Mouse (Mus musculus): ENCODE results near the gene Tab3.
A peak's percentile ranks its signal among the peaks of the same experiment; 100 is the strongest.

Gene Tab3

GRCm38 (mm10) chrX:85573532-85574181 lies at the start of gene Tab3:
TSS of gene Tab3 (plus strand) at chrX:85574022.
- DNase-seq (ENCODE audit: low spot score), result peak; percentile 94

GRCm38 (mm10) chrX:85525545-85525944 lies 48.3 kb upstream of the Tab3 start:
- DNase-seq (ENCODE audit: low spot score), result no peak

- DNase-seq (ENCODE audit: low spot score), result no peak
Measured at GRCm38 (mm10) chrX:85526263-85527019, 47.4 kb upstream of the Tab3 start.

DNA sequence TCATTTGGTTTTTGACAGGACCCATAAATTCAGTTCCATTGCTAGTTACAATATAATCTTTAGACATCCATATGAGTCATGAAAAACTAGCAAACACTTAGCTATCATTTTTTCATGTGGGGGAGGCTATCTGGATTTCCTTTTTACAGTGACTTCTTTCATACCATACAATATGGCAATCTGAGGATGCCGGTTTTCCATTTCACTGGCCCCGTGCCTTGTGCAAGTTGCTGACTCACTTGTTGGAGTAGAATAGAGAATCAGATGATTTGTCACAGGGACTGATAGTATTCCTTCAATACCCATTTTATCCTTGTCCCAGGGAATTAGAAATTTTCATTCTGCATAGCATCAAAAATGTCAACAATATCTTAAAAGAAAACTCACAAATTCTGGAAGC lies 14.9 kb upstream of the Tab3 start:
- no peak for DNase-seq (ENCODE audit: low spot score)

DNA sequence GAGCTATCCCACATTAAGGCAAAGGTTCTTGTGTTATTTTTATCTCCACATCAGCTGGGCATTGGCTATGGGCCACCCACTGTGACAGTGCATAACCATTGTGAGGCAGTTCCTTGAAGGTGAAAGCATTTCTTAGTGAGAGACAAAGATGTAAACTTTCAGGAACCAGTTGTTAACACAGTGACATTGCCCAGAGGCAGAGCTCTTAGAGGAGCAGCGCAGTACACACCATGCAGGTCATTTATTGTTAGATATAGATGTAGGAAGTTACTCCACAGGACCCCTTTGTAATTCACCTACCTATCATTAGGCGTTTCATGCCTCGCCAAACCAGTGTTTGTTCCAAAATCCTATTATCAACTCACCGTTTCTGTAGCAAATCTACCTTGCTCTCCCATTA lies 7.6 kb upstream of the Tab3 start:
- DNase-seq (ENCODE audit: low spot score), result no peak

DNA sequence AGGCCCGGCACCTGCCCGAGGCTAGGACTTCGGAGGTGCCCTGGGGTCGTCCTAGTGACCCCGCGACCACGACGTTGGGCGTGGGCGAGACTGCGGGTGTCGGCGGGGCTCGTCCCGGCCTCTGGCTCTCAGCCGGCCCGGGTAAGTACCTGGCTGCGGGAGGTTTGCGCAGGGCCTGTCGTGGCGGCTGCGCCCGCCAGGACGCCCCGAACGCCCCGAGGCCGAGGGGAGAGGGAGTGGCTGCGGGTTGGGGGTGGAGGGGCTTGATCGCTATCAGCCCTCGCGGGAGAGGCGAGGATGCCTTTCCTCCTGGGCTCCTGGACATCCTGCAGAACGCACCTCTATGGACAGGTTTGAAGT lies 340 bp downstream of the Tab3 start:
- no peak for DNase-seq (ENCODE audit: low spot score)

- no peak for DNase-seq (ENCODE audit: low spot score)
Measured at GRCm38 (mm10) chrX:85576310-85576709, 2.5 kb downstream of the Tab3 start.

DNA sequence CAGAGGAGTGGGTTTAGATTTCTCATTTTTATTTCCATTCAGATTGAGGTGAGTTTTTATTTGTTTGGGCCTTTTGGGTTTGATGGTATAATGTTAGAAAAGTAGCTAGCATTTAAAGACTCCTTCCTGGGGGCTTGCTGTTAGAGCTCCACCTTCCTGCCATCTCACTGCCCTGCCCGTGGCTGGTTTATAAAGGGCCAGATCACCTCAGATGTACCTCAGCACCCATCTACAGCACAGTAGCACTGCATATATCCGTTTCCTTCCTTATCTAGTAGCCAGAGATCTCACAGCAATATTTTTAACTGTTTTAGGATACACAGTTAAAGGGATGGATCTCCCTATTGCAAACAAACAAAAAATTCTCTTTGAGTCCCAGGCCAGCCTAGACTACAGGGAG lies 6.9 kb downstream of the Tab3 start:
- DNase-seq (ENCODE audit: low spot score), result no peak

- no peak for DNase-seq (ENCODE audit: low spot score)
Measured at GRCm38 (mm10) chrX:85582517-85582916, 8.7 kb downstream of the Tab3 start.

DNA sequence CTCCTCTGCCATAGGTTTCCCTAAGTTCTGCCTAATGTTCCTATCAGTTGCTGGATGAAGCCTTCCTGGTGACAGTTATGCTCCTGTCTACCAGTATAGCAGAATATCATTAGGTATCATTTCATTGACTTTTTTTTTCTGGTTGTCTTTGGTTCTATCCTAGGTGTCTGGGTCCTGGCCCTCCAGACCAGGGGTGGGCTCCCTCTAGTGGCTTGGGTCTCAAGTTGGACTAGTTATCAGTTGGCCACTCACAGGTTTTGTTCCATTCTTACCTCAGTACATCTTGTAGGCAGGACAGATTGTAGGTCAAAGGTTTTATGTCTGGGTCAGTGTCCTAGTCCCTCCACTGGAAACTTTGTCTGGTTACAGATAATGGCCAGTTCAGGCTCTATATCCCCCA lies 11.8 kb downstream of the Tab3 start:
- DNase-seq (ENCODE audit: low spot score), result no peak

DNA sequence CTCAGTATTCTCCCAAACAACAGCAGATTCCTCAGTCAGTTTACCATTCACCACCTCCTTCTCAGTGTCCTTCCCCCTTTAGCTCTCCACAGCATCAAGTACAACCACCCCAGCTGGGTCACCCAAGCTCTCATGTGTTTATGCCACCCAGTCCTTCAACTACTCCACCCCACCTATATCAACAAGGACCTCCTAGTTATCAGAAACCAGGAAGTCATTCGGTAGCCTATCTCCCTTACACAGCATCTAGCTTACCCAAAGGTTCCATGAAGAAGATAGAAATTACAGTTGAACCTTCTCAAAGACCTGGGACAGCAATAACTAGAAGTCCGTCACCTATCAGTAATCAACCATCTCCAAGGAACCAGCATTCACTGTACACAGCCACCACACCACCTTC lies 40.9 kb downstream of the Tab3 start:
- DNase-seq (ENCODE audit: low spot score), result no peak

- peak; percentile 72 for DNase-seq (ENCODE audit: low spot score)
Measured at GRCm38 (mm10) chrX:85646204-85646777, 72.5 kb downstream of the Tab3 start.

GRCm38 (mm10) chrX:85676808-85677207 lies 103.0 kb downstream of the Tab3 start:
- peak; percentile 69 for DNase-seq (ENCODE audit: low spot score)

DNA sequence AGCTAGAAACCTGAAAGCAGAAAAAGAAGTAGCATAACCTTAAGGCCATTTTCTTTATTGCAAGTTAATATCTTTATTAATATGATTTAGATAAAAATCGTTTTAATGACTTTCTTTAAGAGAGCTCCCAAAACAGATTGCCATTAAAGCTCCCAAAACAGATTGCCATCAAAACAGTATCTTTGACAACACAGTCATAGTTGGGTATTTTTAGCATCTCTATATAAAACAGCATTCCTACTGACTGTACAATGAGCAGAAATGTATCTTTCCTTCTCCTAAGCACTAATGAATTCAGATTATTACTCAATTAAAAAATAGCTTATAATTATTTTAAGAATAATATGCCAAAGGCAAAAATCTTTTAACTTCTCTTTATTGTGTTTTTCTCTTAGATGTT lies 108.3 kb downstream of the Tab3 start:
- no peak for DNase-seq (ENCODE audit: low spot score)

DNA sequence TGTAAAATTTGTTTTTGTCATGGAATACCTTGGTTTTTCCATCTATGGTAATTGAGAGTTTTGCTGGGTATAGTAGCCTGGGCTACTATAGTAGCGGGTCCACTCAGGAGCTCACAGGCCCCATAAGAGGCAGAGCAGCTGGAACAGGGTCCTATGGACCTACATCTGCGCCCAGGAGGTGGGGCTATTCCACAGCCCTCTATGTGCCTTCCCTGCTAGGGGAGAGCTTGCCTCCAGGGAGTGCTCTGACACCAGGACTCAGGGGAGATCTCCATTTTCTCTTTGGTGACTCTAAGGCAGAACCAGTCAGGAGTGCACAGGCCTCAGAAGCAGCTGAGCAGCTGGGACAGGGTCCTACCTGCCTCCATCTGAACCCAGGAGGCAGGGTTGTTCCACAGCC lies 109.9 kb downstream of the Tab3 start:
- DNase-seq (ENCODE audit: low spot score), result no peak

Data from adipocyte (in vitro differentiated cells).